Mouse (Mus musculus): ENCODE data around the gene Trio. TPM values are rescaled to one million over a fixed set of nuclear protein-coding genes. Genes with fewer than 3 reads are reported as not detected.
"Not testable (repeated sequence)": the region's sequence is repeated elsewhere in the genome, so short reads cannot be mapped to it uniquely, and the experiment has no call there.

Gene Trio
- total and polyA plus RNA-seq, 2 experiments from 2014 or later = 21.9 to 214 TPM

- H3K27me3 ChIP-seq (ENCODE audit: insufficient read depth, low read length) = no peaks in the 10 kb centered on the region
- H3K9me3 ChIP-seq (ENCODE audit: low read length) = no peaks in the 10 kb centered on the region
- ATAC-seq = peak; percentile 21; the same call in 1 of the 2 replicates
- no peak overlapping the region for H3K4me2 ChIP-seq (ENCODE audit: low read depth)
- H3K36me3 ChIP-seq (ENCODE audit: insufficient read depth) = peaks cover 3% of the 10 kb centered on the region; the same call in 1 of the 2 replicates
- H3K27ac ChIP-seq (ENCODE audit: low read depth, low read length) = 0 out of 2 replicates have a peak overlapping the region, but pooled peaks have one; percentile 22
- WGBS = 84% methylated on average over 9 of the region's 9 CpGs
- H3K9ac ChIP-seq = no peak overlapping the region
- no peaks in the 10 kb centered on the region for H3K4me1 ChIP-seq (ENCODE audit: insufficient read depth)
- no peak for TF ChIP-seq CTCF (IDR thresholded peaks at IDR 0.05; ENCODE audit: low read depth)
- no peak for DNase-seq
- no peak overlapping the region for H3K4me3 ChIP-seq (ENCODE audit: low read depth, low read length)
Observed at GRCm38 (mm10) chr15:27724796-27725680, 300.6 kb downstream of the Trio start.

DNA sequence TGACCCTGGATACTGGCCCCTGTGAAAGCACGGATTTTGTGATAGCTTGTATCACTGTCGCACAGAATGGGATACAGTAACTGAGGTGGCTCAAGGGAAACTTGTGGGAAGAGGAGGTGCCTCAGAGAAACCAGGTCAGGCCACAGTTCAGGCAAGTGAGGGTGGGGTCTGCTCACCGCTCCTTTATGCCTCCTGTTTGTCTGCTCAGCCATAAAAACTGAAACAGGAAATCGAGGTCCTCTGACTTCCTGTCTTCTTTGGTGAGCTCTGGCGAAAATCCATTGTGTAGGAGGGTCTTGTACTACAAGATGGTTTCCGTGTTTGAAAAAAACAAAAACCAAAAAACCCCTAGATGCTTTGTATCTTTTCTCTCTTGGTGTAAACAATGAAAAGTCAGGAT lies 301.4 kb downstream of the Trio start:
- no peaks in the 10 kb centered on the region for H3K27me3 ChIP-seq (ENCODE audit: insufficient read depth, low read length)
- no peak overlapping the region for H3K27ac ChIP-seq (ENCODE audit: low read depth, low read length)
- no peak for TF ChIP-seq CTCF (IDR thresholded peaks at IDR 0.05; ENCODE audit: low read depth)
- DNase-seq (no peak), ATAC-seq (no peak)
- WGBS = 83% methylated on average over 6 of the region's 6 CpGs
- H3K9me3 ChIP-seq (ENCODE audit: low read length) = no peaks in the 10 kb centered on the region
- no peaks in the 10 kb centered on the region for H3K4me1 ChIP-seq (ENCODE audit: insufficient read depth)
- H3K36me3 ChIP-seq (ENCODE audit: insufficient read depth) = peaks cover 3% of the 10 kb centered on the region; the same call in 1 of the 2 replicates
- H3K4me2 ChIP-seq (ENCODE audit: low read depth) = no peak overlapping the region
- no peak overlapping the region for H3K9ac ChIP-seq
- H3K4me3 ChIP-seq (ENCODE audit: low read depth, low read length) = no peak overlapping the region

DNA sequence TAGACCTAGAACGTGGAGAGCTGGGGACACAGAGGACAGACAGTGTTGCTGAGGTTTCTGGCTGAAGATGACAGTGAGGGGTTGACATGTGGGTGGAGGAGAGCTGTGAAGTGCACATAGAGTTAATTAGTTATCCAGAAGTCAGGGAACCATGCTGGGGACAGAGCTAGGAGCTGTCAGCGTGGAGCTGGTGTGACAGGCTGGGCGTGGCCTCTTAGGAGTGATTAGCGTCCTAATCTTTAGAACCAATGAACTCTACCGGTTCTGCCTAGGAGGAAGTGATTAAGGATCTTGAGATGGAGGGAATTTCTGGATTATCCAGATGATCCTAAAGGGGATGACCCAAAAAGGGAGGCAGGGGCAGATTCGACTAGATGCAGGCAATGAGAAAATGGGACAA lies 301.9 kb downstream of the Trio start:
- no peak overlapping the region for H3K9ac ChIP-seq
- no peaks in the 10 kb centered on the region for H3K9me3 ChIP-seq (ENCODE audit: low read length)
- no peak overlapping the region for H3K4me2 ChIP-seq (ENCODE audit: low read depth)
- H3K27me3 ChIP-seq (ENCODE audit: insufficient read depth, low read length) = no peaks in the 10 kb centered on the region
- H3K4me3 ChIP-seq (ENCODE audit: low read depth, low read length) = no peak overlapping the region
- no peak for TF ChIP-seq CTCF (IDR thresholded peaks at IDR 0.05; ENCODE audit: low read depth)
- peaks cover 3% of the 10 kb centered on the region; the same call in 1 of the 2 replicates for H3K36me3 ChIP-seq (ENCODE audit: insufficient read depth)
- DNase-seq (no peak), ATAC-seq (no peak)
- no peak overlapping the region for H3K27ac ChIP-seq (ENCODE audit: low read depth, low read length)
- no peaks in the 10 kb centered on the region for H3K4me1 ChIP-seq (ENCODE audit: insufficient read depth)
- WGBS = 52% methylated on average over 6 of the region's 6 CpGs

- H3K9ac ChIP-seq; H3K4me3 ChIP-seq (ENCODE audit: low read depth, low read length); H3K36me3 ChIP-seq (ENCODE audit: insufficient read depth); H3K9me3 ChIP-seq (ENCODE audit: low read length); H3K27me3 ChIP-seq (ENCODE audit: insufficient read depth, low read length); H3K4me1 ChIP-seq (ENCODE audit: insufficient read depth); H3K27ac ChIP-seq (ENCODE audit: low read depth, low read length); DNase-seq; ATAC-seq; H3K4me2 ChIP-seq (ENCODE audit: low read depth): not testable (repeated sequence)
- 82% methylated on average over 8 of the region's 8 CpGs for WGBS
Observed at GRCm38 (mm10) chr15:27720297-27720696, 305.4 kb downstream of the Trio start.

GRCm38 (mm10) chr15:27718668-27719067 lies 307.0 kb downstream of the Trio start:
- no peak for TF ChIP-seq CTCF (IDR thresholded peaks at IDR 0.05; ENCODE audit: low read depth)
- H3K4me1 ChIP-seq (ENCODE audit: insufficient read depth) = no peaks in the 10 kb centered on the region
- H3K4me2 ChIP-seq (ENCODE audit: low read depth) = no peak overlapping the region
- DNase-seq (no peak), ATAC-seq (no peak)
- no peaks in the 10 kb centered on the region for H3K27me3 ChIP-seq (ENCODE audit: insufficient read depth, low read length)
- H3K27ac ChIP-seq (ENCODE audit: low read depth, low read length) = no peak overlapping the region
- H3K36me3 ChIP-seq (ENCODE audit: insufficient read depth) = no peaks in the 10 kb centered on the region
- H3K9ac ChIP-seq = no peak overlapping the region
- no peaks in the 10 kb centered on the region for H3K9me3 ChIP-seq (ENCODE audit: low read length)
- H3K4me3 ChIP-seq (ENCODE audit: low read depth, low read length) = no peak overlapping the region
- 83% methylated on average over 7 of the region's 7 CpGs for WGBS

GRCm38 (mm10) chr15:27715331-27715730 lies 310.3 kb downstream of the Trio start:
- WGBS = 32% methylated on average over 3 of the region's 3 CpGs
- no peaks in the 10 kb centered on the region for H3K4me1 ChIP-seq (ENCODE audit: insufficient read depth)

GRCm38 (mm10) chr15:27710698-27711097 lies 314.9 kb downstream of the Trio start:
- H3K27me3 ChIP-seq (ENCODE audit: insufficient read depth, low read length) = no peaks in the 10 kb centered on the region
- DNase-seq (no peak), ATAC-seq (no peak)
- TF ChIP-seq CTCF (IDR thresholded peaks at IDR 0.05; ENCODE audit: low read depth) = no peak
- 79% methylated on average over 9 of the region's 9 CpGs for WGBS
- no peaks in the 10 kb centered on the region for H3K36me3 ChIP-seq (ENCODE audit: insufficient read depth)
- H3K9ac ChIP-seq = no peak overlapping the region
- no peak overlapping the region for H3K4me2 ChIP-seq (ENCODE audit: low read depth)
- no peaks in the 10 kb centered on the region for H3K9me3 ChIP-seq (ENCODE audit: low read length)
- no peaks in the 10 kb centered on the region for H3K4me1 ChIP-seq (ENCODE audit: insufficient read depth)
- H3K4me3 ChIP-seq (ENCODE audit: low read depth, low read length) = no peak overlapping the region
- no peak overlapping the region for H3K27ac ChIP-seq (ENCODE audit: low read depth, low read length)

More at GRCm38 (mm10) chr15:27715331-27715730, 310.3 kb downstream of the Trio start:
- no peak overlapping the region; the same call in 1 of the 2 replicates for H3K9ac ChIP-seq
- no peaks in the 10 kb centered on the region for H3K36me3 ChIP-seq (ENCODE audit: insufficient read depth)
- ATAC-seq (peak; percentile 85), DNase-seq (peak; percentile 30)
- peak; percentile 58 for TF ChIP-seq CTCF (IDR thresholded peaks at IDR 0.05; ENCODE audit: low read depth)
- H3K9me3 ChIP-seq (ENCODE audit: low read length) = no peaks in the 10 kb centered on the region
- no peaks in the 10 kb centered on the region for H3K27me3 ChIP-seq (ENCODE audit: insufficient read depth, low read length)
- no peak overlapping the region for H3K27ac ChIP-seq (ENCODE audit: low read depth, low read length)
- H3K4me2 ChIP-seq (ENCODE audit: low read depth) = no peak overlapping the region
- no peak overlapping the region for H3K4me3 ChIP-seq (ENCODE audit: low read depth, low read length)
